Mouse (Mus musculus) left cerebral cortex, postnatal 4 days (tissue): Measurements from ENCODE around the gene Pms2. TPM values are rescaled to one million over a fixed set of nuclear protein-coding genes. Genes with fewer than 3 reads are reported as not detected.

ENCODE experiments used
- DNase-seq: peaks from one replicate; pipeline ENCODE4 v3.0.0-alpha.2; 2022
- intact Hi-C: fragments of 180-260 bp; cut with DNase I; formaldehyde crosslinking; loops from one replicate; pipeline ENCODE4 v1.15.1; 2025
- total RNA-seq, 2 experiments: library from RNA; stranded (reverse); gene quantifications; 2 replicates each; pipeline ENCODE4 v1.2.3; 2021

Gene Pms2
- total RNA-seq, 2 experiments from 2014 or later, result 17.2 to 23.2 TPM

DNA sequence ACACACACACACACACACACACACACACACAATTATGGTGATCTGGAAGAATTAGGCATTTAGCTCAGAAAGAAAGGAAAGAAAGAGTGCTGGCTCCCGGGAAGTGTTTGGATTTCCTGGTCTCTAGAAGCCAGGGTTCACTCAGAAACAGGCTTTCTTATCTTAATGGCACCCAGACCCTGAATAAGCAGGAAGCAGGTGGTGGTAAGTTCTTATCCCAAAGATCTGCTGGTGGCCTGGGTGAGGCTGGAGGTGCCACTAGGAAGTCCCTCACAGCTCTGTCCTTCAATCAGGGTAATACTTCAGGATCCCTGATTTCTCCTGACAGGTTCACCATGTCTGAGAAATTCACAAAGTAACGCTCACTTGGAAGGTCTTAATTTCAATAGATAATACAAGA, 72.6 kb downstream of the Pms2 start:
- intact Hi-C loops, result no loop called here
- DNase-seq, result no peak

Other genes with a start within 250 kb of the Pms2 start
- 10 to 100 TPM; 40.9 to 43.9 TPM for gene Usp42, start 177.7 kb upstream of the Pms2 start, total RNA-seq
- gene Eif2ak1, start 92.2 kb upstream of the Pms2 start, total RNA-seq, result 10 to 100 TPM; 41.1 to 42.9 TPM
- gene Ankrd61, start 12.3 kb upstream of the Pms2 start, total RNA-seq, result under 1 TPM; 0.20 to 0.22 TPM
- gene Aimp2, start 117 bp upstream of the Pms2 start, total RNA-seq, result 10 to 100 TPM; 58.1 to 59.7 TPM
- 1 to 10 TPM; 1.9 to 2.1 TPM for gene Gm42421, start 18.2 kb downstream of the Pms2 start, total RNA-seq
- gene Rsph10b, start 23.1 kb downstream of the Pms2 start, total RNA-seq, result 1 to 10 TPM; 4.7 to 6.0 TPM
- 10 to 100 TPM; 60.2 to 67.6 TPM for gene Ccz1, start 104.9 kb downstream of the Pms2 start, total RNA-seq
- gene Ocm, start 116.7 kb downstream of the Pms2 start, total RNA-seq, result under 1 TPM in 1 of 2 experiments, not detected in 1; 0.93 TPM
- gene Lmtk2, start 190.5 kb downstream of the Pms2 start, total RNA-seq, result 10 to 100 TPM; 87.1 to 89.8 TPM